Mouse (Mus musculus) liver, adult 2 months (tissue): ENCODE data around the gene Abraxas2.

ENCODE experiments used
- CTCF ChIP-seq: fragments of 200-500 bp; IDR thresholded peaks from 2 replicates; pipeline ENCODE4 v1.5.1; 2011; ENCODE audit warnings: low read depth, low read length, control low read depth
- POLR2A ChIP-seq: fragments of 200-500 bp; IDR thresholded peaks from 2 replicates; pipeline ENCODE4 v1.6.1; 2011; ENCODE audit warnings: low read length, control low read depth; ENCODE audit not compliant: insufficient read depth; ENCODE audit errors: extremely low read depth

DNA sequence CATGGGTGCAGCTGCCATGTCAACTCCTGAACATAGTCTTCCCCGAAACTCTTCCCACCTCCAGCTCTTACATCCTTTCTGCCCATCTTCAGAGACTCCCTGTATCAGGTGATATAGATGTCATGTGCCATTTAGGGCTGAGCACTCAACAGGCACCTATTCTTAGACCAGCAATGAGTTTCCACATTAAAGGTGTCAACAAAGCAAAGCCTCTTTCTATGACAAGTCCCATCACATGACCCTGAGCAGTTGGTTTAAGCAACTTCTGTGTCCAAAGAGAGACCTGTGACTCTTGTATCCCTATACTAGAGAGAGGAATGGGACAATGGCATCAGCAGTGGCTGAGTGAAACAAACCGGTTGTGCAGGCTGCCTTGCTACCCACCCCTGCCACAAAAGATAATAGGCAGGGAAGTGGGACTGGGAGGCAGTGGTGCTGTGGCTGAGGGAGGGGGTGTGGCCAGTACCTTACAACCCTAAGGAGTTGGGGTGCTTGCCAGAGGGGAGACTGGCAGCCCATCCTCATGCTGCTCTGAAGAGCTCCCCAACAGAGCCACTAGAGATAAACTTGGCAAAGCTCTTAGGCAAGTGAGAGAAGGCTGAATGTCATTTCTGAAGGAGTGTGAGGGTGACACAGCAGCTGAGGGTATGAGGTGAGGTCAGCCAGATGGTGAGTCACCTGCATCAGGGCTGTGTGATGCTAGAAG, 42.0 kb downstream of the Abraxas2 start:
- TF ChIP-seq POLR2A (no peak), CTCF (no peak)
